In genomic region chr2:130461287-130462071, GRCm38 (mm10) we compare ENCODE assay signal across 26 mouse cellular contexts. TPM values are rescaled to one million over a fixed set of nuclear protein-coding genes. Genes with fewer than 3 reads are reported as not detected.
DNase-seq lines count a peak whose midpoint lies in the region; ATAC-seq lines count a peak whose summit lies in the region.
"Had no signal": no experiment of that assay in that cellular context is flagged by ENCODE, and none has a peak within 500 bp of the region (broad histone marks: within the 10 kb centered on the region; RNA-seq: fewer than 3 reads in every experiment).

No protein-coding gene starts in this region.

- H3K9me3 ChIP-seq in kidney, embryonic 15.5 days (replicated peaks), result no peaks in the 10 kb centered on the region
- no peaks in the 10 kb centered on the region for H3K9me3 ChIP-seq in stomach, embryonic 16.5 days (replicated peaks; ENCODE audit: control insufficient read depth, low read length)
- H3K9me3 ChIP-seq: embryonic facial prominence, embryonic 15.5 days; forebrain, embryonic 15.5 days; heart, embryonic 10.5 days; hindbrain, embryonic 12.5 days had no signal

- no peak for DNase-seq in kidney, postnatal 25 days
- peak; percentile 66 for DNase-seq in fat pad, adult 2 months (ENCODE audit: extremely low read depth, low read depth, low spot score)
- DNase-seq in spleen, postnatal 4 days (ENCODE audit: low spot score in 2 of 2), result no peak
- DNase-seq: adrenal gland, adult 2 months; adrenal gland, postnatal 25 days; cerebellum, adult 18-20 months; cerebellum, postnatal 14 days; gastrocnemius, postnatal 36 days; heart, adult 18-20 months; heart, postnatal 10 days; heart, postnatal 4 days had no signal

- WGBS in kidney, embryonic 15.5 days, result 49% methylated on average over 15 of the region's 15 CpGs
- WGBS in stomach, embryonic 16.5 days, result 38% methylated on average over 15 of the region's 15 CpGs

- ATAC-seq in kidney, embryonic 15.5 days (replicated peaks; ENCODE audit: low FRiP score), result no peak
- ATAC-seq in common myeloid progenitor, adult 5-6 weeks (replicated peaks; ENCODE audit: low read depth, poor library complexity, severe bottlenecking), result peak; percentile 32; the same call in 1 of the 2 replicates
- no peak for ATAC-seq in stomach, embryonic 16.5 days (ENCODE audit: insufficient read depth, low FRiP score)
- no peak for ATAC-seq in CD4-positive, CD25-positive, alpha-beta regulatory T cell, adult 4 months
- ATAC-seq: forebrain, embryonic 15.5 days; hindbrain, embryonic 16.5 days had no signal

- H3K36me3 ChIP-seq in kidney, embryonic 15.5 days, result 0 out of 2 replicates have a peak, but pooled peaks cover 8% of the 10 kb centered on the region
- H3K36me3 ChIP-seq in stomach, embryonic 16.5 days (ENCODE audit: control insufficient read depth, insufficient read depth, low read length), result no peaks in the 10 kb centered on the region
- H3K36me3 ChIP-seq: embryonic facial prominence, embryonic 15.5 days; forebrain, embryonic 15.5 days; hindbrain, embryonic 12.5 days had no signal

- H3K4me2 ChIP-seq in kidney, embryonic 15.5 days, result peak overlapping the region; percentile 3; the same call in 1 of the 2 replicates
- 0 out of 2 replicates have a peak overlapping the region, but pooled peaks have one; percentile 3 for H3K4me2 ChIP-seq in stomach, embryonic 16.5 days (ENCODE audit: low read depth, low read length)
- H3K4me2 ChIP-seq: embryonic facial prominence, embryonic 15.5 days; forebrain, embryonic 15.5 days; hindbrain, embryonic 12.5 days had no signal

- H3K27ac ChIP-seq in kidney, embryonic 15.5 days, result no peak overlapping the region; the same call in 1 of the 2 replicates
- H3K27ac ChIP-seq in stomach, embryonic 16.5 days (ENCODE audit: low read length), result peak overlapping the region; percentile 51; the same call in 1 of the 2 replicates
- H3K27ac ChIP-seq: embryonic facial prominence, embryonic 15.5 days; forebrain, embryonic 15.5 days; heart, embryonic 10.5 days; hindbrain, embryonic 12.5 days had no signal

- peaks cover 9% of the 10 kb centered on the region for H3K4me1 ChIP-seq in kidney, embryonic 15.5 days
- peaks cover 14% of the 10 kb centered on the region for H3K4me1 ChIP-seq in stomach, embryonic 16.5 days (ENCODE audit: control insufficient read depth, insufficient read depth, low read length)

- no peak overlapping the region for H3K4me3 ChIP-seq in kidney, embryonic 15.5 days (replicated peaks)
- no peak overlapping the region for H3K4me3 ChIP-seq in stomach, embryonic 16.5 days (replicated peaks; ENCODE audit: low read length)
- H3K4me3 ChIP-seq: embryonic facial prominence, embryonic 15.5 days; erythroblast, embryonic 14.5 days; forebrain, embryonic 15.5 days; heart, embryonic 10.5 days; hindbrain, embryonic 12.5 days had no signal

- no peak overlapping the region for H3K9ac ChIP-seq in kidney, embryonic 15.5 days
- H3K9ac ChIP-seq in stomach, embryonic 16.5 days (ENCODE audit: low read length), result peak overlapping the region; percentile 37; the same call in 1 of the 2 replicates
- H3K9ac ChIP-seq: embryonic facial prominence, embryonic 15.5 days; forebrain, embryonic 15.5 days; hindbrain, embryonic 12.5 days had no signal

- no peaks in the 10 kb centered on the region for H3K27me3 ChIP-seq in kidney, embryonic 15.5 days
- H3K27me3 ChIP-seq in stomach, embryonic 16.5 days (ENCODE audit: control insufficient read depth, insufficient read depth, low read length), result no peaks in the 10 kb centered on the region
- H3K27me3 ChIP-seq: embryonic facial prominence, embryonic 15.5 days; forebrain, embryonic 15.5 days; hindbrain, embryonic 12.5 days had no signal

RNA-seq across cellular contexts. Expression of gene Ptpra, which starts 11.4 kb away (rescaled TPM):
- polyA plus RNA-seq in kidney, embryonic 15.5 days (2015; fragmentation: Nextera tagmentation; extraction: Ambion mirVana), result 87.9 and 92.2 TPM in 2 replicates
- 88.0 and 117 TPM in 2 replicates for total RNA-seq in common myeloid progenitor, adult 5-6 weeks (2017)
- 68.4 and 70.8 TPM in 2 replicates for polyA plus RNA-seq in stomach, embryonic 16.5 days (2015; fragmentation: Nextera tagmentation; extraction: Ambion mirVana)
- 10 to 100 TPM; 62.5 to 63.1 TPM for polyA plus RNA-seq in CD4-positive, CD25-positive, alpha-beta regulatory T cell, adult 4 months (2017; shearing (Covaris generic))

RNA-seq across cellular contexts. Expression of gene Pced1a, which starts 37.0 kb away (rescaled TPM):
- 17.3 and 19.0 TPM in 2 replicates for polyA plus RNA-seq in kidney, embryonic 15.5 days (2015; fragmentation: Nextera tagmentation; extraction: Ambion mirVana)
- total RNA-seq in common myeloid progenitor, adult 5-6 weeks (2017), result 9.0 and 14.7 TPM in 2 replicates
- 16.1 and 16.4 TPM in 2 replicates for polyA plus RNA-seq in stomach, embryonic 16.5 days (2015; fragmentation: Nextera tagmentation; extraction: Ambion mirVana)
- 10 to 100 TPM; 10.1 to 17.8 TPM for polyA plus RNA-seq in CD4-positive, CD25-positive, alpha-beta regulatory T cell, adult 4 months (2017; shearing (Covaris generic))

RNA-seq across cellular contexts. Expression of gene Vps16, which starts 37.3 kb away (rescaled TPM):
- 101 and 103 TPM in 2 replicates for polyA plus RNA-seq in kidney, embryonic 15.5 days (2015; fragmentation: Nextera tagmentation; extraction: Ambion mirVana)
- 111 and 115 TPM in 2 replicates for total RNA-seq in common myeloid progenitor, adult 5-6 weeks (2017)
- 83.2 and 93.8 TPM in 2 replicates for polyA plus RNA-seq in stomach, embryonic 16.5 days (2015; fragmentation: Nextera tagmentation; extraction: Ambion mirVana)
- polyA plus RNA-seq in CD4-positive, CD25-positive, alpha-beta regulatory T cell, adult 4 months (2017; shearing (Covaris generic)), result 100 to 1,000 TPM; 243 to 271 TPM

RNA-seq across cellular contexts. Expression of gene Tmem239, which starts 55.2 kb away (rescaled TPM):
- polyA plus RNA-seq in kidney, embryonic 15.5 days (2015; fragmentation: Nextera tagmentation; extraction: Ambion mirVana), result not detected in 2 replicates
- total RNA-seq in common myeloid progenitor, adult 5-6 weeks (2017), result not detected in 2 replicates
- polyA plus RNA-seq in stomach, embryonic 16.5 days (2015; fragmentation: Nextera tagmentation; extraction: Ambion mirVana), result not detected in 2 replicates
- polyA plus RNA-seq in CD4-positive, CD25-positive, alpha-beta regulatory T cell, adult 4 months (2017; shearing (Covaris generic)), result not detected
- total RNA-seq: adrenal gland, adult 2 months; adrenal gland, postnatal 25 days; ES-E14; gastrocnemius, adult 8-10 months; gastrocnemius, postnatal 36 days; heart, adult 18-20 months; heart, postnatal 10 days; heart, postnatal 4 days had no signal
- polyA plus RNA-seq: adrenal gland, adult 2 months; cortical plate, adult 2 months; embryonic facial prominence, embryonic 15.5 days; erythroblast, embryonic 14.5 days; forebrain, embryonic 11.5 days; forebrain, embryonic 15.5 days; heart, embryonic 10.5 days; heart, embryonic 14.5 days; hindbrain, embryonic 12.5 days had no signal

RNA-seq across cellular contexts. Expression of gene 1700020A23Rik, which starts 56.4 kb away (rescaled TPM):
- not detected in 2 replicates for polyA plus RNA-seq in kidney, embryonic 15.5 days (2015; fragmentation: Nextera tagmentation; extraction: Ambion mirVana)
- not detected in 2 replicates for total RNA-seq in common myeloid progenitor, adult 5-6 weeks (2017)
- polyA plus RNA-seq in stomach, embryonic 16.5 days (2015; fragmentation: Nextera tagmentation; extraction: Ambion mirVana), result not detected in 2 replicates
- polyA plus RNA-seq in CD4-positive, CD25-positive, alpha-beta regulatory T cell, adult 4 months (2017; shearing (Covaris generic)), result not detected
- total RNA-seq: adrenal gland, postnatal 25 days; ES-E14; gastrocnemius, adult 8-10 months; gastrocnemius, postnatal 36 days; heart, adult 18-20 months; heart, postnatal 10 days; heart, postnatal 4 days had no signal
- polyA plus RNA-seq: adrenal gland, adult 2 months; cortical plate, adult 2 months; erythroblast, embryonic 14.5 days; forebrain, embryonic 11.5 days; heart, embryonic 14.5 days; hindbrain, embryonic 12.5 days had no signal
